Mouse (Mus musculus) cortical plate, adult 2 months (tissue): ENCODE results near the gene Pp2d1.
"Not testable (repeated sequence)": the region's sequence is repeated elsewhere in the genome, so short reads cannot be mapped to it uniquely, and the experiment has no call there.

Experiments used
- CTCF ChIP-seq: fragments of 200-500 bp; IDR thresholded peaks from 2 replicates; pipeline ENCODE4 v1.5.1; 2011; ENCODE audit warnings: mild to moderate bottlenecking, control low read depth, low read length; ENCODE audit not compliant: insufficient read depth; ENCODE audit errors: extremely low read depth
- POLR2A ChIP-seq: fragments of 200-500 bp; IDR thresholded peaks from 2 replicates; pipeline ENCODE4 v1.6.1; 2011; ENCODE audit warnings: mild to moderate bottlenecking, low read length, control low read depth; ENCODE audit not compliant: insufficient read depth; ENCODE audit errors: extremely low read depth

DNA sequence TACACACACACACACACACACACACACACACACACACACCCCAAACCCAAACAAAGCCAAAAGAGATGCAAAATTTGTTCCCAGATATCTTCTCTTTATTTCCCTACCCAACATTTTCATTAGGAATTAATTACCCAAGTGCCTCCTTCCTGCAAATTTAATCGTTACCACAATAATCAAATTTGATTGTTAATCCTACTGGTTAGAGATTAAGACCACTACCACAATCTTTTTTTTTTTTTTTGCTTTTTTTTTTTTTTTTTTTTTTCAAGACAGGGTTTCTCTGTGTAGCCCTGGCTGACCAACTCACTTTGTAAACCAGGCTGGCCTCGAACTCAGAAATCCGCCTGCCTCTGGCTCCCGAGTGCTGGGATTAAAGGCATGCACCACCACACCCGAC lies 31.7 kb upstream of the Pp2d1 start:
- not testable (repeated sequence) for TF ChIP-seq POLR2A, CTCF
